Mouse (Mus musculus): ENCODE measurements around the gene Magi1. TPM values are rescaled to one million over a fixed set of nuclear protein-coding genes. Genes with fewer than 3 reads are reported as not detected.

Gene Magi1
- polyA plus RNA-seq, 1 experiment, result 39.5 TPM

GRCm38 (mm10) chr6:94181673-94182255 is 102.0 kb downstream of the Magi1 start:
- Histone ChIP-seq H3K27ac (ENCODE audit: insufficient read depth, low read length) (no peak overlapping the region), H3K4me3 (replicated peaks; ENCODE audit: insufficient read depth, low read depth, low read length) (no peak overlapping the region), H3K4me1 (ENCODE audit: control insufficient read depth, insufficient read depth, low read length) (peaks cover 7% of the 10 kb centered on the region), H3K27me3 (ENCODE audit: control insufficient read depth, insufficient read depth, low read length) (no peaks in the 10 kb centered on the region)
- 11% methylated on average over 2 of the region's 2 CpGs for WGBS
- DNase-seq, result peak in 1 of 2 experiments; percentile 35
- TF ChIP-seq POLR2A (IDR thresholded peaks at IDR 0.05; ENCODE audit: borderline replicate concordance, insufficient read depth, low read length), result no peak
- no peak for TF ChIP-seq CTCF (IDR thresholded peaks at IDR 0.05; ENCODE audit: borderline replicate concordance, insufficient read depth, low read depth, low read length)

DNA sequence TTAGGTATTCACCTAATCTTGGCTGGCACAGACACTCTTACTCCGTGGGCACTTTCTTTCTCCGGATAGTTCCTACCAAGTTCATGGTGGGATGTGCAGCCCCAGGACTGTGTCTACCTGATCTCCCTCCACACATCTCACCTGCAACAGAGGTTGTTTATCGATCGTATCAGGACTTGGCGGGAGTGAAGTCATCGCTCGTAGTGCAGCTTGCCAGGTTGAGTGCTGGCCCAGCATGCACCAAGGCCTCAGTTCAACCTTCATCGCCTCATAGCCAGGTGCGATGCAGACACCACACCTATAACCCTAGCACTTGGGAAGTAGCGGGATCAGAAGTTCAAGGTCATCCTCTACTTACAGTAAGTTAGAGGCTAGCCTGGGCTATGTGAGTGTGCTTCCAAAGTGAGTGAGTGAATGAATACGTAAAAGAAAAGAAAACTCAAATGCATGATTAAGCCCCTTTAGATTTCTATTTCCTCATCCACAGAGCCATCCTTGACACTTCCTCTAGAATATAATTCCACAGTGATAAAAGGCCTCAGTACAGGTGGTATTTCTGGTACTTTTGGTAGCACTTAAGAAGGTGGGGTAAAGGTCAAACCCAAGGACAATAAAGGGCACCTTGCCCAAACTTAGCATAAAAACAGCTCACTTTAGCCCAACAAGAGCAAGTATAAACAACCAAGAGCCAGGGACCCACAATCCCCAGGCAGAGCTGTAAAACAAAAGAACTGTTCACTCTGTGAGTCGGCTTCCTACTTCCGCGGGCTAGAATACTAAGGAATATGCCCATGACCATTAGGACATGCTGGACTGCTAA is 103.2 kb downstream of the Magi1 start:
- H3K4me3 ChIP-seq (replicated peaks; ENCODE audit: insufficient read depth, low read depth, low read length), result no peak overlapping the region
- TF ChIP-seq CTCF (IDR thresholded peaks at IDR 0.05; ENCODE audit: borderline replicate concordance, insufficient read depth, low read depth, low read length) (no peak), POLR2A (IDR thresholded peaks at IDR 0.05; ENCODE audit: borderline replicate concordance, insufficient read depth, low read length) (no peak)
- DNase-seq, result no peak
- peaks cover 7% of the 10 kb centered on the region for H3K4me1 ChIP-seq (ENCODE audit: control insufficient read depth, insufficient read depth, low read length)
- WGBS, result 95% methylated on average over 14 of the region's 14 CpGs
- H3K27ac ChIP-seq (ENCODE audit: insufficient read depth, low read length), result no peak overlapping the region
- no peaks in the 10 kb centered on the region for H3K27me3 ChIP-seq (ENCODE audit: control insufficient read depth, insufficient read depth, low read length)

DNA sequence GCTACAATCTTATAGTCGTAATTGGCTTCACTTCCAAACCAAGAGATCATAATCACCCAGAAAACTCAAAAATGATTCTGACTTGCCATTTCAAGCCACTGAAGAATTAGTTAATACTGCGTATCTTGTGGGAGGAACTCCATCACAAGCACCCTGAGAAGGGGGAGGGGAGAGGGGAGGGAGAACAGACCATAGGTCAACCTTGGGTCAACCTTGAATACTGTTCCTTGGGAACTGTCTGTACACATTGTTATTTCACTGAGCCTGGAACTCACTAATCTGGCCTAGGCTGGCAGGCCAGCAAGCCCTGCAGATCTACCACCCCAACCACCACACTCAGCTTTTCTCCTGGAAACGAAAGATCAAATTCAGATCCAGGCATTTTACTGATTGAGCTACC is 106.2 kb downstream of the Magi1 start:
- peaks cover 2% of the 10 kb centered on the region for H3K4me1 ChIP-seq (ENCODE audit: control insufficient read depth, insufficient read depth, low read length)
- TF ChIP-seq CTCF (IDR thresholded peaks at IDR 0.05; ENCODE audit: borderline replicate concordance, insufficient read depth, low read depth, low read length), result no peak
- TF ChIP-seq POLR2A (IDR thresholded peaks at IDR 0.05; ENCODE audit: borderline replicate concordance, insufficient read depth, low read length), result no peak
- H3K27me3 ChIP-seq (ENCODE audit: control insufficient read depth, insufficient read depth, low read length), result no peaks in the 10 kb centered on the region
- no peak overlapping the region for H3K4me3 ChIP-seq (replicated peaks; ENCODE audit: insufficient read depth, low read depth, low read length)
- no peak for DNase-seq
- WGBS, result 93% methylated on average over 3 of the region's 3 CpGs
- no peak overlapping the region for H3K27ac ChIP-seq (ENCODE audit: insufficient read depth, low read length)

- Histone ChIP-seq H3K4me1 (ENCODE audit: control insufficient read depth, insufficient read depth, low read length) (peaks cover 2% of the 10 kb centered on the region), H3K27me3 (ENCODE audit: control insufficient read depth, insufficient read depth, low read length) (no peaks in the 10 kb centered on the region), H3K4me3 (replicated peaks; ENCODE audit: insufficient read depth, low read depth, low read length) (no peak overlapping the region), H3K27ac (ENCODE audit: insufficient read depth, low read length) (no peak overlapping the region)
- WGBS, result 67% methylated on average over 4 of the region's 4 CpGs
- no peak for DNase-seq
- no peak for TF ChIP-seq CTCF (IDR thresholded peaks at IDR 0.05; ENCODE audit: borderline replicate concordance, insufficient read depth, low read depth, low read length)
- TF ChIP-seq POLR2A (IDR thresholded peaks at IDR 0.05; ENCODE audit: borderline replicate concordance, insufficient read depth, low read length), result no peak
Measured at GRCm38 (mm10) chr6:94176705-94177104, 107.0 kb downstream of the Magi1 start.

DNA sequence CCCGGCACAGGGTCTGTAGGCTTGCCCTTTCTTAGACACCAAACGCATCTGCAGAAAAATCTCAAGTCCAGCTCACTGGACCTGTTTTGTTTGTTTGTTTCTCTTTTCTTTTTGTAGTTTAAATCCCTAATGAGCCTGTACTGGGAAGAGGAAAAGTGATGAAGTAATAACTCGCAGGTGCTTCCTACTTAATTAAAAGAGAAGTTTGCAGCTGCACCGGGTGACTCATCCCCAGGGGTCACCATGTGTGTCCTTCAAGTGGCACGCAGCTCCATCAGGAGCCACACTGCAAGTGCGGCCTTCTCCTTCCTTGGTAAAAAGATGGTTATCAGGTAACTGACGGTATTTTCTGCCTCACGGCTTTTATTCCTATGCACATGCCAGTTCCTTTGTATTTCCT is 112.5 kb downstream of the Magi1 start:
- DNase-seq, result no peak

DNA sequence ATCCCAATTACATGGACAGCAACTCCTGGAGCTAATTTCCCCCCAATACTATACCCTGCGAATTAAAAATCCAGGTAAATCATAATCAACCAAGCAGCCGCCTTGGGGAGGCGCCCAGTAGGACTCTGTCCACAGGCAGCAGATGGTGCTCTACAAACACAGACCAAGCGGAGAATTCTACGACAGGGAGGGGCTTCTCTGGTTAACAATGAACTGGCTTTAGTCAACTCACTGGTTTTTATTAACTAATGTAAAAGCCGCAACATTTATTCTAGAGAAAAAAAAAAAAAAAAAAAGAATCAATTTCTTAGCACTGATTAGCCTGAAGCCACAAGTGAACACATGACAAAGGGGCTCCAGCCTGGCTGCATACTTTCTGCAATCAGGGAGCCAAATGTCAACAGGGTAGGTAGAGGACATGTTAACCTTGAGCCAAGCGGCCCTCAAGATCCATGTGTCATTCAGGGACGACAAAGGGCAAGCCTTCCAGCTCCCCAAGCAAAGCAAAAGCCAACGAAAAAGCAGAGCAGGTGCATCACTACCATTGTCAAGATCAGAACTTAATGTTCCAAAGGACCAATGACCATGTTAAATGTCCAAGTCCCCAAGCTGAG is 114.0 kb downstream of the Magi1 start:
- Histone ChIP-seq H3K27ac (ENCODE audit: insufficient read depth, low read length) (no peak overlapping the region), H3K4me1 (ENCODE audit: control insufficient read depth, insufficient read depth, low read length) (no peaks in the 10 kb centered on the region), H3K4me3 (replicated peaks; ENCODE audit: insufficient read depth, low read depth, low read length) (no peak overlapping the region), H3K27me3 (ENCODE audit: control insufficient read depth, insufficient read depth, low read length) (no peaks in the 10 kb centered on the region)
- 58% methylated on average over 9 of the region's 9 CpGs for WGBS
- TF ChIP-seq POLR2A (IDR thresholded peaks at IDR 0.05; ENCODE audit: borderline replicate concordance, insufficient read depth, low read length) (no peak), CTCF (IDR thresholded peaks at IDR 0.05; ENCODE audit: borderline replicate concordance, insufficient read depth, low read depth, low read length) (peak; percentile 18; the same call in 1 of the 2 replicates)
- DNase-seq, result peak in 1 of 2 experiments; percentile 32

More for the DNA sequence above, 112.5 kb downstream of the Magi1 start:
- Histone ChIP-seq H3K27me3 (ENCODE audit: control insufficient read depth, insufficient read depth, low read length) (no peaks in the 10 kb centered on the region), H3K4me1 (ENCODE audit: control insufficient read depth, insufficient read depth, low read length) (no peaks in the 10 kb centered on the region), H3K4me3 (replicated peaks; ENCODE audit: insufficient read depth, low read depth, low read length) (no peak overlapping the region), H3K27ac (ENCODE audit: insufficient read depth, low read length) (no peak overlapping the region)
- WGBS, result 87% methylated on average over 8 of the region's 8 CpGs
- no peak for TF ChIP-seq CTCF (IDR thresholded peaks at IDR 0.05; ENCODE audit: borderline replicate concordance, insufficient read depth, low read depth, low read length)

GRCm38 (mm10) chr6:94165951-94166350 is 117.8 kb downstream of the Magi1 start:
- Histone ChIP-seq H3K27me3 (ENCODE audit: control insufficient read depth, insufficient read depth, low read length) (no peaks in the 10 kb centered on the region), H3K4me3 (replicated peaks; ENCODE audit: insufficient read depth, low read depth, low read length) (no peak overlapping the region), H3K27ac (ENCODE audit: insufficient read depth, low read length) (no peak overlapping the region), H3K4me1 (ENCODE audit: control insufficient read depth, insufficient read depth, low read length) (no peaks in the 10 kb centered on the region)
- WGBS, result 97% methylated on average over 1 of the region's 1 CpGs
- DNase-seq, result peak in 1 of 2 experiments; percentile 43
- no peak for TF ChIP-seq CTCF (IDR thresholded peaks at IDR 0.05; ENCODE audit: borderline replicate concordance, insufficient read depth, low read depth, low read length)

Data from cerebellum, adult 2 months (tissue).